16 mouse cellular contexts compared by ENCODE assay signal in genomic region chr7:28578543-28579053, GRCm38 (mm10). TPM values are rescaled to one million over a fixed set of nuclear protein-coding genes. Genes with fewer than 3 reads are reported as not detected.
DNase-seq lines count a peak whose midpoint lies in the region; ATAC-seq and TF ChIP-seq lines count a peak whose summit lies in the region.
"Had no signal": no experiment of that assay in that cellular context is flagged by ENCODE, and none has a peak within 500 bp of the region (broad histone marks: within the 10 kb centered on the region; RNA-seq: fewer than 3 reads in every experiment).

No protein-coding gene starts in this region.

- no peaks in the 10 kb centered on the region for H3K9me3 ChIP-seq in heart, embryonic 13.5 days
- no peaks in the 10 kb centered on the region for H3K9me3 ChIP-seq in lung, embryonic 15.5 days
- H3K9me3 ChIP-seq in embryonic facial prominence, embryonic 14.5 days (ENCODE audit: control insufficient read depth, low read length) = no peaks in the 10 kb centered on the region
- H3K9me3 ChIP-seq in stomach, postnatal 0 days (ENCODE audit: control insufficient read depth, low read length) = no peaks in the 10 kb centered on the region
- H3K9me3 ChIP-seq: hindbrain, embryonic 15.5 days; midbrain, embryonic 12.5 days had no signal

- WGBS in heart, embryonic 13.5 days = 62% methylated on average over 5 of the region's 5 CpGs
- WGBS in lung, embryonic 15.5 days = 60% methylated on average over 5 of the region's 5 CpGs
- WGBS in embryonic facial prominence, embryonic 14.5 days = 64% methylated on average over 5 of the region's 5 CpGs
- 61% methylated on average over 5 of the region's 5 CpGs for WGBS in stomach, postnatal 0 days

- intact Hi-C loops in heart, postnatal 10 days (cut with DNase I) = no loop called here

- H3K9ac ChIP-seq in heart, embryonic 13.5 days = 0 out of 2 replicates have a peak overlapping the region, but pooled peaks have one; percentile 48
- no peak overlapping the region for H3K9ac ChIP-seq in lung, embryonic 15.5 days
- H3K9ac ChIP-seq in embryonic facial prominence, embryonic 14.5 days (ENCODE audit: low read depth, low read length) = no peak overlapping the region
- H3K9ac ChIP-seq in stomach, postnatal 0 days (ENCODE audit: low read length) = 0 out of 2 replicates have a peak overlapping the region, but pooled peaks have one; percentile 23
- H3K9ac ChIP-seq: hindbrain, embryonic 15.5 days; midbrain, embryonic 12.5 days had no signal

- no peak overlapping the region for H3K4me3 ChIP-seq in heart, embryonic 13.5 days
- no peak overlapping the region for H3K4me3 ChIP-seq in lung, embryonic 15.5 days
- H3K4me3 ChIP-seq in embryonic facial prominence, embryonic 14.5 days (ENCODE audit: low read depth, low read length) = no peak overlapping the region
- no peak overlapping the region for H3K4me3 ChIP-seq in stomach, postnatal 0 days (ENCODE audit: low read depth, low read length)
- H3K4me3 ChIP-seq: hindbrain, embryonic 15.5 days; midbrain, embryonic 12.5 days had no signal

- no peak overlapping the region for H3K4me2 ChIP-seq in heart, embryonic 13.5 days
- peak overlapping the region; percentile 11; the same call in 1 of the 2 replicates for H3K4me2 ChIP-seq in lung, embryonic 15.5 days
- no peak overlapping the region for H3K4me2 ChIP-seq in embryonic facial prominence, embryonic 14.5 days (ENCODE audit: low read depth, low read length)
- no peak overlapping the region for H3K4me2 ChIP-seq in stomach, postnatal 0 days (replicated peaks; ENCODE audit: low read depth)
- H3K4me2 ChIP-seq: hindbrain, embryonic 15.5 days; midbrain, embryonic 12.5 days had no signal

- H3K27ac ChIP-seq in heart, embryonic 13.5 days (replicated peaks) = peak overlapping the region; percentile 80
- H3K27ac ChIP-seq in lung, embryonic 15.5 days = peak overlapping the region; percentile 93
- H3K27ac ChIP-seq in embryonic facial prominence, embryonic 14.5 days (replicated peaks; ENCODE audit: low read depth, low read length) = 0 out of 2 replicates have a peak overlapping the region, but pooled peaks have one; percentile 10
- H3K27ac ChIP-seq in stomach, postnatal 0 days (replicated peaks) = peak overlapping the region; percentile 94
- H3K27ac ChIP-seq: hindbrain, embryonic 15.5 days; midbrain, embryonic 12.5 days had no signal

- no peak for ATAC-seq in heart, embryonic 13.5 days (ENCODE audit: extremely low read depth, insufficient number of reproducible peaks, low FRiP score, low TSS enrichment)
- ATAC-seq in lung, embryonic 15.5 days (ENCODE audit: borderline replicate concordance, extremely low read depth, low FRiP score, low TSS enrichment) = no peak
- no peak for ATAC-seq in embryonic facial prominence, embryonic 14.5 days (ENCODE audit: low read depth)
- ATAC-seq in stomach, postnatal 0 days (ENCODE audit: low FRiP score, low TSS enrichment) = no peak
- ATAC-seq: forebrain, embryonic 16.5 days had no signal

- peaks cover 92% of the 10 kb centered on the region for H3K4me1 ChIP-seq in heart, embryonic 13.5 days
- H3K4me1 ChIP-seq in lung, embryonic 15.5 days = peaks cover 78% of the 10 kb centered on the region
- H3K4me1 ChIP-seq in embryonic facial prominence, embryonic 14.5 days (ENCODE audit: control insufficient read depth, insufficient read depth, low read length) = peaks cover 25% of the 10 kb centered on the region
- H3K4me1 ChIP-seq in stomach, postnatal 0 days (replicated peaks; ENCODE audit: control insufficient read depth, insufficient read depth) = peaks cover 16% of the 10 kb centered on the region; the same call in 1 of the 2 replicates

- H3K27me3 ChIP-seq in heart, embryonic 13.5 days (replicated peaks) = no peaks in the 10 kb centered on the region
- no peaks in the 10 kb centered on the region for H3K27me3 ChIP-seq in lung, embryonic 15.5 days
- H3K27me3 ChIP-seq in embryonic facial prominence, embryonic 14.5 days (replicated peaks; ENCODE audit: control insufficient read depth, insufficient read depth, low read length) = no peaks in the 10 kb centered on the region
- H3K27me3 ChIP-seq in stomach, postnatal 0 days (ENCODE audit: control insufficient read depth, insufficient read depth, low read length) = no peaks in the 10 kb centered on the region
- H3K27me3 ChIP-seq: CH12.LX; hindbrain, embryonic 15.5 days; midbrain, embryonic 12.5 days had no signal

- no peak for DNase-seq in heart, postnatal 10 days
- no peak for DNase-seq in lung, postnatal 36 days
- DNase-seq in embryonic facial prominence, embryonic 14.5 days (ENCODE audit: low spot score) = no peak
- no peak for DNase-seq in stomach, postnatal 0 days (ENCODE audit: low spot score)
- no peak for DNase-seq in spleen, postnatal 4 days (ENCODE audit: low spot score in 2 of 2)
- DNase-seq in T-cell, adult 2 months (ENCODE audit: low spot score) = no peak
- DNase-seq: cerebellum, adult 8-10 months; gastrocnemius, postnatal 36 days; thymus, postnatal 25 days had no signal

- no peak for TF ChIP-seq CTCF in stomach, postnatal 0 days (IDR thresholded peaks at IDR 0.05; ENCODE audit: low read depth)

- no peak for TF ChIP-seq EP300 in stomach, postnatal 0 days (optimal IDR thresholded peaks at IDR 0.05)

- H3K36me3 ChIP-seq in heart, embryonic 13.5 days = 0 out of 2 replicates have a peak, but pooled peaks cover 7% of the 10 kb centered on the region
- H3K36me3 ChIP-seq in lung, embryonic 15.5 days = 0 out of 2 replicates have a peak, but pooled peaks cover 6% of the 10 kb centered on the region
- H3K36me3 ChIP-seq in embryonic facial prominence, embryonic 14.5 days (ENCODE audit: control insufficient read depth, insufficient read depth, low read length) = 0 out of 2 replicates have a peak, but pooled peaks cover 2% of the 10 kb centered on the region
- no peaks in the 10 kb centered on the region for H3K36me3 ChIP-seq in stomach, postnatal 0 days (ENCODE audit: control insufficient read depth, insufficient read depth, low read length)
- H3K36me3 ChIP-seq: hindbrain, embryonic 15.5 days had no signal

RNA-seq across cellular contexts. Expression of gene Samd4b, which starts 19.3 kb away (rescaled TPM):
- 18.7 and 23.3 TPM in 2 replicates for polyA plus RNA-seq in heart, embryonic 13.5 days (2015; fragmentation: Nextera tagmentation; extraction: Ambion mirVana)
- total RNA-seq in heart, postnatal 10 days (2021) = 10 to 100 TPM; 37.7 to 40.4 TPM
- polyA plus RNA-seq in lung, embryonic 15.5 days (2015; fragmentation: Nextera tagmentation; extraction: Ambion mirVana) = 21.3 and 21.6 TPM in 2 replicates
- polyA plus RNA-seq in embryonic facial prominence, embryonic 14.5 days (2014; fragmentation: Nextera tagmentation; extraction: Ambion mirVana) = 31.5 and 33.8 TPM in 2 replicates
- polyA plus RNA-seq in stomach, postnatal 0 days (2015; fragmentation: Nextera tagmentation; extraction: Ambion mirVana) = 9.8 and 12.0 TPM in 2 replicates

RNA-seq across cellular contexts. Expression of gene Pak4, which starts 19.4 kb away (rescaled TPM):
- 27.9 and 30.5 TPM in 2 replicates for polyA plus RNA-seq in heart, embryonic 13.5 days (2015; fragmentation: Nextera tagmentation; extraction: Ambion mirVana)
- total RNA-seq in heart, postnatal 10 days (2021) = 10 to 100 TPM; 11.2 to 15.6 TPM
- 55.4 and 60.8 TPM in 2 replicates for polyA plus RNA-seq in lung, embryonic 15.5 days (2015; fragmentation: Nextera tagmentation; extraction: Ambion mirVana)
- polyA plus RNA-seq in embryonic facial prominence, embryonic 14.5 days (2014; fragmentation: Nextera tagmentation; extraction: Ambion mirVana) = 20.7 and 23.5 TPM in 2 replicates
- 33.9 and 34.1 TPM in 2 replicates for polyA plus RNA-seq in stomach, postnatal 0 days (2015; fragmentation: Nextera tagmentation; extraction: Ambion mirVana)

RNA-seq across cellular contexts. Expression of gene Nccrp1, which starts 31.5 kb away (rescaled TPM):
- not detected in 2 replicates for polyA plus RNA-seq in heart, embryonic 13.5 days (2015; fragmentation: Nextera tagmentation; extraction: Ambion mirVana)
- not detected for total RNA-seq in heart, postnatal 10 days (2021)
- polyA plus RNA-seq in lung, embryonic 15.5 days (2015; fragmentation: Nextera tagmentation; extraction: Ambion mirVana) = not detected in 2 replicates
- 0.17 and 0.43 TPM in 2 replicates for polyA plus RNA-seq in embryonic facial prominence, embryonic 14.5 days (2014; fragmentation: Nextera tagmentation; extraction: Ambion mirVana)
- polyA plus RNA-seq in stomach, postnatal 0 days (2015; fragmentation: Nextera tagmentation; extraction: Ambion mirVana) = 20.1 and 27.2 TPM in 2 replicates
- total RNA-seq: CH12.LX; gastrocnemius, postnatal 36 days had no signal
- polyA plus RNA-seq: forebrain, embryonic 16.5 days; limb, embryonic 11.5 days; midbrain, embryonic 12.5 days had no signal

RNA-seq across cellular contexts. Expression of gene Sycn, which starts 37.9 kb away (rescaled TPM):
- polyA plus RNA-seq in heart, embryonic 13.5 days (2015; fragmentation: Nextera tagmentation; extraction: Ambion mirVana) = not detected in 2 replicates
- not detected for total RNA-seq in heart, postnatal 10 days (2021)
- polyA plus RNA-seq in lung, embryonic 15.5 days (2015; fragmentation: Nextera tagmentation; extraction: Ambion mirVana) = 0.53 TPM in 1 of 2 replicates, not detected in the other
- polyA plus RNA-seq in embryonic facial prominence, embryonic 14.5 days (2014; fragmentation: Nextera tagmentation; extraction: Ambion mirVana) = not detected in 2 replicates
- 87.1 and 87.6 TPM in 2 replicates for polyA plus RNA-seq in stomach, postnatal 0 days (2015; fragmentation: Nextera tagmentation; extraction: Ambion mirVana)
- total RNA-seq: CH12.LX; gastrocnemius, postnatal 36 days had no signal
- polyA plus RNA-seq: forebrain, embryonic 16.5 days; hindbrain, embryonic 15.5 days; limb, embryonic 11.5 days; midbrain, embryonic 12.5 days had no signal

RNA-seq across cellular contexts. Expression of gene Acp7, which starts 52.5 kb away (rescaled TPM):
- polyA plus RNA-seq in heart, embryonic 13.5 days (2015; fragmentation: Nextera tagmentation; extraction: Ambion mirVana) = not detected in 2 replicates
- total RNA-seq in heart, postnatal 10 days (2021) = not detected
- polyA plus RNA-seq in lung, embryonic 15.5 days (2015; fragmentation: Nextera tagmentation; extraction: Ambion mirVana) = not detected in 2 replicates
- 0.10 and 0.40 TPM in 2 replicates for polyA plus RNA-seq in embryonic facial prominence, embryonic 14.5 days (2014; fragmentation: Nextera tagmentation; extraction: Ambion mirVana)
- 10.9 and 12.4 TPM in 2 replicates for polyA plus RNA-seq in stomach, postnatal 0 days (2015; fragmentation: Nextera tagmentation; extraction: Ambion mirVana)
- total RNA-seq: CH12.LX; gastrocnemius, postnatal 36 days had no signal
- polyA plus RNA-seq: forebrain, embryonic 16.5 days; limb, embryonic 11.5 days; midbrain, embryonic 12.5 days had no signal

Comparison
In these comparisons a context has a peak if more than half of its experiments do, and no peak if none do; other contexts are left out.
1. H3K27ac ChIP-seq: peak in every context shown above with its lines; median percentile 94 in stomach, postnatal 0 days; 93 in lung, embryonic 15.5 days; 80 in heart, embryonic 13.5 days; 10 in embryonic facial prominence, embryonic 14.5 days.
2. H3K9ac ChIP-seq: peak in heart, embryonic 13.5 days (single experiment) and stomach, postnatal 0 days (single experiment); none in lung, embryonic 15.5 days (single experiment) and embryonic facial prominence, embryonic 14.5 days (single experiment).
3. RNA of gene Nccrp1, which starts 31.5 kb away (polyA plus RNA-seq): 20.1 to 27.2 TPM in stomach, postnatal 0 days; 0.17 to 0.43 TPM in embryonic facial prominence, embryonic 14.5 days, not detected in heart, embryonic 13.5 days and not detected in lung, embryonic 15.5 days; every median in the first group is over 10 times any median in the second.